Mouse (Mus musculus) bone marrow, adult 2 months (tissue): Measurements from ENCODE around the gene H2-Ke6.

ENCODE experiments used
- CTCF ChIP-seq: fragments of 200-500 bp; IDR thresholded peaks from 2 replicates; pipeline ENCODE4 v1.5.1; 2011; ENCODE audit warnings: low read length, control low read depth; ENCODE audit not compliant: control insufficient read depth, insufficient read depth
- POLR2A ChIP-seq: fragments of 200-500 bp; IDR thresholded peaks from 2 replicates; pipeline ENCODE4 v1.6.1; 2011; ENCODE audit warnings: low read depth, mild to moderate bottlenecking, control low read depth, low read length, borderline replicate concordance; ENCODE audit not compliant: control insufficient read depth

- TF ChIP-seq CTCF (no peak), POLR2A (no peak)
These were observed 11.2 kb upstream of the H2-Ke6 start, which contains the start of gene Col11a2 for GRCm38 (mm10) chr17:34038878-34039561.
